Mouse (Mus musculus) olfactory bulb, adult 2 months (tissue): ENCODE results near the gene Gatad2b.

Experiments used
- CTCF ChIP-seq: fragments of 200-500 bp; IDR thresholded peaks from 2 replicates; pipeline ENCODE4 v1.5.1; 2012; ENCODE audit warnings: low read depth, mild to moderate bottlenecking, low read length, moderate library complexity; ENCODE audit not compliant: insufficient read depth
- POLR2A ChIP-seq: fragments of 200-500 bp; IDR thresholded peaks from 2 replicates; pipeline ENCODE4 v1.6.1; 2012; ENCODE audit warnings: mild to moderate bottlenecking, low read depth, low read length, moderate library complexity; ENCODE audit not compliant: insufficient read depth

- TF ChIP-seq POLR2A (no peak), CTCF (no peak)
Observed at GRCm38 (mm10) chr3:90294064-90294440, 1.1 kb downstream of the Gatad2b start.
